Mouse (Mus musculus) retina, postnatal 7 days (tissue): ENCODE data around the gene Tbc1d32.
"Not testable (repeated sequence)": the region's sequence is repeated elsewhere in the genome, so short reads cannot be mapped to it uniquely, and the experiment has no call there.

ENCODE experiments used
- DNase-seq: peaks from one replicate; pipeline ENCODE4 v3.0.0-alpha.2; 2012; ENCODE audit warnings: low read depth, low spot score

Tbc1d32 gene

DNA sequence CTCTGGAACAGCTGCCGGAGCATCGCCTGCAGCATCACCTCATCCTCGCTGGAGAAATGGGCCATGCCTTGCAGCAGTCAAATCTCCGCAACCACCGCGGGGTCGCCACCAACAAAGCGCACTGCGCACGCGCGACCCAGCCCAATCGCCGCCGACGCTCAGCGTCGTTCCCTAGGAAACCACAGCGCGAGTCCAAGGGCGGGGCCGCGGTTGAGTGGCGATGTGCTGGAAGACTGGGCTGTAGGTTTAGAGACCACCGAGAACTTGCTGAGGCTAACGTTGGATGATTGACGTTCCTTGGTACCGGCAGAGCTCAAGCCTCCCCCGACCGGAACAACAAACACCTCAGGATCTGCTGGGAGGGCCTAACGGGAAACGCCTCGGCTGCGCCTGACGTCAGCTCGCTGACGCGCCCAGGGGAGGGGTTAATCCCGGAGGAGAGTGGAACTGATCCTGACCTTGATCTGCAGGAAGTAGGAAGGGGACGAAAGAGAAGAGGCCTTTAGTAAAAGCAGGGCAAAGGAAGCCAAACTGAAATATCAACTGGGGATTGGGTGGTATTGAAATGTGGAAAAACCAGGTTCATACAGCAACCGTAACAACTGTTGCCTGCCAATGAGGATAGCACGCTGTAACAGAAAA, at the start of gene Tbc1d32:
Gene Tbc1d32, minus strand, starts transcription at position 122 of the 642 bp plus-strand sequence.
- peak; percentile 89 for DNase-seq

DNA sequence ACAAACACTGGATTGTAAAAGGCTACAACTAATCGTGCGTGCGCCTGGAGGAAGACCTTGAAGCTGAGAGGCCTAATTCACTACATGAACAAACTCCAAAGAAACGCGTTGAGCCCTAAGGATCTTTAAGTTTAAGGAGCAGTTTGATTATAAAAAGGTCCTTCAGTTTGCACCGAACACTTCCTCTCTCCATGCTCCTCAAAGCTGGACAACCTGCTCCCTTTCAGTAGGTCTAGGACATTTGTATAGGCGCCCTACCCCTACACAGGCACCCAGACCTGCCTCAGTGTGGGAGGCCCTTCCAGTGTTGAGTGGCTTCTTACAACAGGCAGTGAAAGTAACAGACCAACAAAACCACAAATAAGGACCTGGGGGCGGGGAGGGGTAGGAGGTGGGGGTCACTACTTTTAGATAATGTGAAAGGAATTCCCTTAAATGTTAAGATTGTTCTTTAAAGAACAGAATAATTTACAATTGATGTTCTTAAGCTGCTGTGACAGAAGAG, 666 bp downstream of the Tbc1d32 start:
- DNase-seq = no peak

GRCm38 (mm10) chr10:56215797-56216196, 12.7 kb downstream of the Tbc1d32 start:
- no peak for DNase-seq

- no peak for DNase-seq
These were observed 18.1 kb downstream of the Tbc1d32 start for GRCm38 (mm10) chr10:56210343-56210742.

- no peak for DNase-seq
These were observed 21.6 kb downstream of the Tbc1d32 start for GRCm38 (mm10) chr10:56206802-56207404.

DNA sequence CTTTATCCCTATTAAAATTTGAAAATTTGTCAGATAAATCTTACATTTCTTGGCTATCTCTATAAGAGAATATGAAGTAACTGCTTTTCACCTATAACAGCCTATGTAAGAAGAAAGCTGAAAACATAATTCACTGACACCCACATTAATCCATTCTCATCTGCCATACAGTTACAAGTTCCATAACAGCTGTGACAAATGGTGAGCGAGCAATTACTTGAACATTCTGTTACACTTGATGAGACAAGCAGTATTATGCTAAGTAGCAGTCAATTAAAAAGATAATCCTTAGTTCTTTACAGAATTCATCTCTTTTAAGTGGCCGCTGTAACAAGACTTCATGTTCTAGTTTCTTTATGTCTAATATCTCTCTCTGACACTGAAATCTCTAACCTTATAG, 24.1 kb downstream of the Tbc1d32 start:
- DNase-seq = no peak

DNA sequence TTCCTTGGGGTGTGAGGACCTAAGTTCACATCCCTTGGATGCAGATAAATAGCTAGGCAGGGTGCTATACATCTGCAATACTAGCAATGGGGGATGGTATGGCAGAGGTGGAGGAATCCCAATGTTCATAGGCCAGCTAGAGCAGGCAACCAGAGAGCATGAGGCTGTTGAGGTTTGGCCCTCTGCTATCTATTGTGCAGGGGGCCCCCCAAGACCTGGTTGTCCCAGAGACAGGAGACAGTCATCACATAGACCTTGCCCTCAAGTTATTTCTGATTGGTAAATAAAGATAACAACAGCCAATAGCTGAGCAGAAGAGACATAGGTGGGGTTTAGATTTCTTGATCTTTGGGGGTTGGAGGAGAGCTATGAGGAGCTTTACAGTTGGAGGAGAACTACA, 28.6 kb downstream of the Tbc1d32 start:
- no peak for DNase-seq

DNA sequence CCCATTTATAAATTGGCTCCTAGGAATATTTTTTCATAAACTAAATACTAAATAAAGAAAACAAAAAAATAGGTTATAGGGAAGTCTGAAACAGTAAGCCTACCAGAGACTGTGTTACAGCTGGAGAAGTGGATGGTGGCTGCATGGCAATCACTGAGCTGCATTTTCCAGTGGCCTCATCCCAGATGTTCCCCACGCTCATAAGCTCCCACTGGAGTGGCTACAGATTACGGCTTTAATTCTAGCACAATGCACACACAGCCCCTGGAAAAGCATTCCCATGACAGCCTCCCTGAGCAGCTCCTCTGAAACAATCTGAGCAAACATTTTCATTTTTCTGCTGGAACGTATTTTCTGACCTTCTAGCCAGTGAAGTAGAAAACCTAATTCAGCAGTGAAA, 29.8 kb downstream of the Tbc1d32 start:
- no peak for DNase-seq

DNA sequence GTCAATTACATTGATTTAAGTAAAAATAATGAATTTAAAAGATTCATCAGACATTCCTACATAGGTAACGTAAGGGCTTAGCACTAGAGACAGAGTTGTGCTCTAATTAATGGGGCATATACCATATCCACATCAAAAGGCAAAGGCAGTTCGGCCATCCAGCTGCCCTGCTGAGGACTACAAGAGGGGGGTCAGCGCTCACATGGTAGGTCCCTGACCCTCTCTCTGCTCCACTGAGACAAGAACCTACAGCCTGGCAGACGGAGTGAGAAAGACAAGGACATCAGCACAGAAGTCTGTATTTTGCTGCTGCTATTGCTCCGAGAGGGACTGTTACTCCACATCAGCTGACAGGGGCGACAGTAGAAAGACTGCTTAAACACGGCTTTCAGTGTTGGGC, 34.2 kb downstream of the Tbc1d32 start:
- no peak for DNase-seq

GRCm38 (mm10) chr10:56181727-56182126, 46.8 kb downstream of the Tbc1d32 start:
- DNase-seq = no peak

GRCm38 (mm10) chr10:56173184-56173583, 55.3 kb downstream of the Tbc1d32 start:
- no peak for DNase-seq

DNA sequence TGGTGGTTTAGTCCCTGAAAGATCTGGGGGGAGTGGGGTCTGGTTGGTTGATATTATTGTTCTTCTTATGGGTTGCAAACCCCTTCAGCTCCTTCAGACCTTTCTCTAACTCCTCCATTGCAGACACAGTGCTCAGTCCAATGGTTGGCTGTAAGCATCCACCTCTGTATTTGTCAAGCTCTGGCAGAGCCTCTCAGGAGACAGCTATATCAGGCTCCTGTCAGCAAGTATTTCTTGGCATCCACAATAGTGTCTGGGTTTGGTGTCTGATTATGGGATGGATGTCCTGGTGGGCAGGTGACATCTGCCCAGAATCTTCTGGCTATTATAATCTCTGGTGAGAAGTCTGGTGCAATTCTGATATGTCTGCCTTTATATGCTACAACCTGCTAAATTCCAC, 60.8 kb downstream of the Tbc1d32 start:
- not testable (repeated sequence) for DNase-seq

DNA sequence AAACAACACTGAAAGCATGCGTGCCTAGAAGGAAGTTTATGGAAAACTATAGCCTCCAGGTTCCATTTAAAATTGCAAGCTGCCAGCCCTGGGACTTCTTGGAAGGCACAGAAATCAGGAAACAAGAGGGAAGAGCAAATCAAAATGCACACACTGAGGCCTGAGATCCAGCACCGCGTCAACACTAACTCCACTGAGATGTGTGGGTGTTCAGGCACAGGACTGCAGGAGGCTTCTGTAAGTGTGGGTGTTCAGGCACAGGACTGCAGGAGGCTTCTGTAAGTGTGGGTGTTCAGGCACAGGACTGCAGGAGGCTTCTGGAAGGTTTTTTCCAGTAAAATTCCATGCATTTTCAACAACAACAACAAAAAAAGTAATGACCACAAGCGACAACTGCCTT, 62.7 kb downstream of the Tbc1d32 start:
- DNase-seq = no peak

- no peak for DNase-seq
These were observed 64.1 kb downstream of the Tbc1d32 start for GRCm38 (mm10) chr10:56164411-56164810.

DNA sequence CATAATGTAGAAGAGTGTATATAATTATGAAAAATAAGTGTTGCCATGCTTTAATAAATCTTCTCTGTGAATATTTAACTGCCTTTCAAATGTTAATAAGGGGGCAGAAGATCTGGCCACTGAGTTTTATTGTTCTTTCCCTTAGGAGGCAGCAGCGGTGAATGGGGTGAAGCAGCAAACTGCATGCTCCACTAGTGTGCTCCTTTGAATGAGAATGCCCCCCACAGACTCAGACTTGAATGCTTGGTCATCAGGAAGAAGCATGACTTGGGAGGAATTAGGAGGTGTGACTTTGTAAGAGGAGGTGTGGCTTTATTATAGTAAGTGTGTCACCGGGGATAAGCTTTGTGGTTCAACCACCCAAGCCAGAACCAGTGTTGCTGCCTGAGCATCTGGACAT, 69.7 kb downstream of the Tbc1d32 start:
- no peak for DNase-seq

DNA sequence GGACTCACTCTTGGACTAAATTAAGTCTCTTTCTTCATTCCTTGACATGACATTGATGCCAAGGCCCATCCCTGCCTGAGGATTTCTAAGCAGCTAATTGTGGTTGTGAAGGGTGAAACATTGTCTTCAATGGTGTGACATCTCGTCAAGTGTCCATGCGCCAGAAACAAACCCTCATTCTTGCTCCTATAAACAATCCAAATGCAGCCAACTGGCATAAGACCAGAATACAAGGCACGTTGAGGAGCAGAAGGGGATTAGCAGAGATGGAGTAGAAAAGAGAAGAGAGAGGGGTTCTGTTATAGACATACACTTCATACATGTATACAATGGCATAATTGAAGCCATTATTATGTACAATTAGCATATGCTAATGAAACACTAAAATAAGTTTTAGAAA, 70.3 kb downstream of the Tbc1d32 start:
- DNase-seq = no peak

- DNase-seq = no peak
These were observed 71.5 kb downstream of the Tbc1d32 start for GRCm38 (mm10) chr10:56156956-56157355.

- DNase-seq = no peak
These were observed 79.6 kb downstream of the Tbc1d32 start for GRCm38 (mm10) chr10:56148920-56149319.

DNA sequence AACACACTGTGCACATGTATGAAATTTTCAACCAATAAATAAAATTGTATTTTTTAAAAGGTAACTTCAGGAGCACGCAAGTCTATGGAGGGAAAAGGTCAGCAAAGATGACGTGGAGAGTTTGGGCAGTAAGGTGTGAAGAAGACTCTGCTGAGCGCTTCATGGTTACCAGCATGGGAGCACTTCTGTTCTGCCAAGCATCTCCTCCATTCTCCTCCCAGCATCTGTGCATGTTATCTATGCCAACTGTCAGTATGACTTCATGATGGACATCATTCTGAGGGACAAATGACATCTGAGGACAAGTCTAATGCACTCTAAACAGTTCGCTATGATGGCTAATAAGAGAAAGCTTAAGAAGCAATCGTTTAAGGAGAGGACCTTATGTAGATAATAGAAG, 91.3 kb downstream of the Tbc1d32 start:
- DNase-seq = no peak

- DNase-seq = no peak
These were observed 98.8 kb downstream of the Tbc1d32 start for GRCm38 (mm10) chr10:56129642-56130041.

DNA sequence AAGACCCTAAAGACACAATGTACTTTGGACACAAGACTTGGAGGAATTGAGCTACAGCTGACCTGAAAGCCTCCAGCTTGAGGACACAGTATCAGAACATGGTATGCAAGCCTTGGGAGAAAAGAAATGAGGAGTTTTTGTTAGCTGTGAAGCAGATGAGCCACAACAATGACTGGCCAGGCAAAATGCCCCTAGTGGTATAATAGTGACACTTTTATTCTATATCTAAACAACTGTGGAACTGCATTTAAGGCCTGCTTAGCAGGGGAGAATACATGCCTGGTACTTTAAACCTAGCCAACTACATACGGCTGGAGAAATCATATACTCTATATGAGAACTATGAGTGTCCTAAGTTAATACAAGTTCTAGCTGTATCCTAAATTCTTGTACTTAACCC, 101.5 kb downstream of the Tbc1d32 start:
- DNase-seq = no peak

DNA sequence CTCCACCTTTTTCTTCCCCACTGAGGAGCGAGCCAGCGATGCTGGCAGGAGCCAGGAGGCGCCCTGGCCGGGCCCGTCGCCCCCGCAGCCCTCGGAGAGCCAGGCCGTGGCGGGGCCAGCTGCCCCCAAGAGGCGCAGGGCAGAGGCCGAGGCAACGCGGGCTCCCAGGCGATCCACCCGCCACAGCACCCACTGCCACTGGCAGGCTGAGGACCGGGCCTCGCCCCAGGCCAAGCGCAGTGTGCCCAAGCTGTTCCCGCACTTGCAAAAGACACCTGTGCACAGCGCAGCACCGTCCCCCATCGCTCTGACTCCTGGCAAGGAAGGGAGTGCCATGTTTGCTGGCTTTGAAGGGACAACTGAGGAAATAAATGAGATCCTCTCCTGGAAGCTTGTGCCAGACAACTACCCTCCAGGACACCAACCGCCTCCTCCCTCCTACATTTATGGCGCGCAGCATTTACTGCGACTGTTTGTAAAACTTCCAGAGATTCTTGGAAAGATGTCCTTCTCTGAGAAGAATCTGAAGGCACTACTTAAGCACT, 112.8 kb downstream of the Tbc1d32 start:
- no peak for DNase-seq

- peak; percentile 32 for DNase-seq
These were observed 113.4 kb downstream of the Tbc1d32 start for GRCm38 (mm10) chr10:56114951-56115635.
